Mouse (Mus musculus) sigmoid colon, adult 10 weeks (tissue): ENCODE data around the gene 0610037L13Rik. TPM values are rescaled to one million over a fixed set of nuclear protein-coding genes. Genes with fewer than 3 reads are reported as not detected.

ENCODE experiments used
- polyA plus RNA-seq: library from polyadenylated mRNA; stranded (reverse); fragments of 350-450 nt; fragmentation: Illumina TruSeq; extraction: RNeasy Lipid Tissue Mini Kit (QIAGEN cat#74804); gene quantifications from one replicate; pipeline ENCODE4 v1.2.3, GENCODE M21; 2014; ENCODE audit warnings: low read depth, low replicate concordance

The 0610037L13Rik gene
- polyA plus RNA-seq: 33.1 TPM

DNA sequence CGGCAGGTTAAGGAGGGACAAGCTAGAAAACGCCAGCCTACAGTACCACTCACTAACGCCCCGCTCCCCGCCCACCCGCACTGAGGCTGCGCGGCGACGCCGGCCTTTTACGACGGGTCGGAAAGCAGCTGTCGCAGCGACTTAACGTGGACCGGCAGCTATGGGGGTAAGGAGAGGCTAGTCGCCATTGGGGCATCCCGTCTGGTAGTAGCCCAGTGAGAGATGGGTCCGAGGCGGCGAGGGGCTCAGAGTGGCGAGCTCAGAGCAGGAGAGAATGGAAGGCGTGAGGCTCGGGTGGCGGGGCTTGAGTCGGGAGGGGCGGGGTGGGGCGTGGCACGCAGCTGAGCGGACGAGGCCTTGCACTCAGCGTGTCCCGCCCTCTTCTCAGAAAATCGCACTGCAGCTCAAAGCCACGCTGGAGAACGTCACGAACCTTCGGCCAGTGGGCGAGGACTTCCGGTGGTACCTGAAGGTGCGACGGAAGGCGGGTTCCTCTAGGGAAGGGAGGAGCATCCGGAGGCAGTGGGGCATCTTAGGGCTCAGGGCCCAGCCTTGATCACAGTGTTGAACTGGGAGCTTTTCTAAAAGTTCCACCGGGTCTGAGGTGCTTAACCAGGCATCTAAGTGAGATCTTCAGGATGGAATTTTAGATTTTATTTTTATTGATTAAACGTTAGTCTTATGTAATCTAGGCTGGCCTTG lies at the start of gene 0610037L13Rik:
Gene 0610037L13Rik (plus strand): TSS at position 83 of the 702 bp plus-strand sequence.

DNA sequence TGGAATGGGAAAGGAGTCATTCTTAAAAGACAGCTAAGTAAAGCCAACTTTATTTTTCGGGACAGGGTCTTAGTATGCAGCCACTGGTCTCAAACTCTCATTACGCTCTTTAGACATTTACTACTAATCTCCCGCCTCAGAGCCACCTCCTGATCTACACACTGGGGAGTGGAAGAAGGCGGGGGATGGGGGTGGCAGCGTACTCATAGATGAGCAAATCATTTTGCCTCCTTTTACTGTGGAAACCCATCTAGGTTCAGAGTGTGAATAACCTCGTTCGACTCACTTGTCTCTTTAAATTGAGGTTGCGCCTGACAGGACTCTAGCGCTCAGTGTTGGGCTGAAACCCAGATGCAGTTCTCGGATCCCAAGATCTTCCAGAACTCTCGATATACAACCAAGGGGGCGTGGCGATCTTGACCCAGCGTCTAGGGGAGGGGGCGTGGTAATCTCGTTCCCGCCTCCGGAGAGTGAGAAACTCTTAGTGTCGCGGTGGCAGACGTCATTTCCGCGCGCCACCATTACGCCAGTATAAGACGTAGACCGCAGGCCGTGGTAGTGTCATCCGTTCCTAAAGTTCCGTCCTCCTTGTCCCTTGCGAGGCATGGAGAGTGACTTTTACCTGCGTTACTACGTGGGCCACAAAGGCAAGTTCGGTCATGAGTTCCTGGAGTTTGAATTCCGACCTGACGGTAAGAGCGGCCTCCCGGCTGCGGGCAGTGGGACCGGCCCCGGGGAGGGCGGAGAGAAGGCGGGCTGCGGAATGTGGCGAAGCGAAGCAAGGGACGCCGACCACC lies 10.2 kb upstream of the 0610037L13Rik start, which contains the start of gene Magoh:
Gene Magoh (plus strand): TSS at position 502 of the 797 bp plus-strand sequence.

DNA sequence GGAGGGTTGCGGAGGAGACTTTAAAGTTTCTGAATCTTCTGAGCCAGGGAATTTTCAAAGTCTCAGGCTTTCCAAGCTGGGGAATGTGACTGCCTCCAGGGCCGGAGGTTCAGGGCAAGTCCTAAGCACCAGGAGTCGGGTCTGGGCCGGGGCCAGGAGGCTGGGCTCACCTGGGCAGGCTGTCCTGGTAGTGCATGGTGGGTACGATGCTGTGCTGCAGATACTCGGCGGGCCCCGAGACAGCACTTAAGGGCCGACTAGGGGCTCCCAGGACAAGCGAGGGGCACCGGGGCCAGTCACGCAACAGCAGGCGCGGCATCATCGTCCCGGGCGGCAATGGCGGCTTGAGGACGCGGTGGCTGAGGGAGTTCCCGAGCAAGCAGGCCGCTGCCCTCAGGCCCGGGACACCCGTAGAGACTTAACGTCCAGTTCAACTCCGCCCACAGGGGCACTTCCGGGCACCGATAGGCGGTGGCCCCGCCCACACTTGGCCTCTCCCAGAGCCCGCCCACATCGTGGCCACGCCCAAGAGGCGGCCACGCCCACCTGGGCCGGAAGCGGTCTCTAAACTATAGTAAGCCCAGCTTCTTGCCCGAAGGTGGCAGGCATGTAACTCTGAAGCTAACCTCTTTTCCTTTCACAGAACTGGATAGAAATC lies 33.7 kb downstream of the 0610037L13Rik start, which contains the start of gene Cpt2:
Gene Cpt2 (minus strand): TSS at position 466 of the 658 bp plus-strand sequence.

Other genes with a start within 250 kb of the 0610037L13Rik start
- not detected for gene Dmrtb1, start 205.6 kb upstream of the 0610037L13Rik start, polyA plus RNA-seq
- gene Lrp8, start 87.6 kb upstream of the 0610037L13Rik start, polyA plus RNA-seq: 1.7 TPM
- 155 TPM for gene Magoh, start 10.1 kb upstream of the 0610037L13Rik start, polyA plus RNA-seq
- gene Cpt2, start 33.8 kb downstream of the 0610037L13Rik start, polyA plus RNA-seq: 128 TPM
- not detected for gene Slc1a7, start 78.5 kb downstream of the 0610037L13Rik start, polyA plus RNA-seq
- gene Podn, start 206.6 kb downstream of the 0610037L13Rik start, polyA plus RNA-seq: 1.7 TPM